8 mouse cellular contexts compared by ENCODE assay signal in the genomic region with DNA sequence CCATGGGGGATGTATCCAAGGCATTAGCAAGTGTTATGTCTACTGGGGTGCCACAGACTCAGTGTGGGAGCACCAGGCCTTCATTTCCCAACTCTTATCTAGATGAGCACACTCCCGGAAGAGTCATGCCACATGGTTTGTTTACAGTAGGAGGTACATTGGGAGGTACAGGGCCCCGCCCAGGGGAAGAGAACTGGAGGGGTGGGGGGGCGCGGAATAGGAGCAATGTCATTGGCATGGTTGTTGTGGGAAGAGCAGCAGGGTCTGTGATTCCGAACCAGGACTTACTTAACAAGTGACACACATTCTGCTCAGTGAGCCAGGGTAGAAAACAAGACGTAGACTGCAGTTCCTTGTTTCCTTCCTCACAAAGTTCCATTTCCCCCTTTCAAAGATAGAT.
DNase-seq lines count a peak whose midpoint lies in the region.

No protein-coding gene starts in this region.

- H3K27me3 ChIP-seq in megakaryocyte, embryonic 14.5 days (replicated peaks): no peaks in the 10 kb centered on the region
- no peaks in the 10 kb centered on the region for H3K27me3 ChIP-seq in limb, embryonic 10.5 days (ENCODE audit: low read depth, poor library complexity, severe bottlenecking)

- intact Hi-C loops in left cerebral cortex, postnatal 4 days (cut with DNase I): no loop called here
- intact Hi-C loops in heart, postnatal 36 days (cut with DNase I): loop anchor here (5.0 kb wide), 2 partner anchors 34 to 126 kb away; no protein-coding TSS in a partner anchor
- intact Hi-C loops in left cerebral cortex, postnatal 36 days (cut with DNase I): no loop called here

- H3K36me3 ChIP-seq in megakaryocyte, embryonic 14.5 days (replicated peaks; ENCODE audit: low read length): no peaks in the 10 kb centered on the region
- no peaks in the 10 kb centered on the region for H3K36me3 ChIP-seq in limb, embryonic 10.5 days

- no peak overlapping the region for H3K27ac ChIP-seq in limb, embryonic 10.5 days

- 87% methylated on average over 6 of the region's 6 CpGs for WGBS in limb, embryonic 10.5 days

- peak overlapping the region; percentile 81 for H3K4me3 ChIP-seq in megakaryocyte, embryonic 14.5 days (replicated peaks)
- no peak overlapping the region for H3K4me3 ChIP-seq in limb, embryonic 10.5 days

- H3K9me3 ChIP-seq in megakaryocyte, embryonic 14.5 days: no peaks in the 10 kb centered on the region
- no peaks in the 10 kb centered on the region for H3K9me3 ChIP-seq in limb, embryonic 10.5 days (replicated peaks)

- DNase-seq in left cerebral cortex, postnatal 4 days: peak; percentile 3
- DNase-seq in left cerebral cortex, adult 11 months (ENCODE audit: low spot score): no peak
- DNase-seq in heart, postnatal 36 days: peak; percentile 23 to 42
- peak; percentile 54 to 64 for DNase-seq in thymus, postnatal 36 days
- no peak for DNase-seq in layer of hippocampus, postnatal 36 days
- DNase-seq in left cerebral cortex, postnatal 36 days (ENCODE audit: low spot score in 2 of 2): no peak
- no peak for DNase-seq in limb, embryonic 10.5 days (ENCODE audit: low spot score)

- H3K4me1 ChIP-seq in megakaryocyte, embryonic 14.5 days: peaks cover 43% of the 10 kb centered on the region
- H3K4me1 ChIP-seq in limb, embryonic 10.5 days: no peaks in the 10 kb centered on the region

Comparison
In these comparisons a context has a peak if more than half of its experiments do, and no peak if none do; other contexts are left out.
1. DNase-seq: peak in left cerebral cortex, postnatal 4 days (single experiment), heart, postnatal 36 days (2 of 2) and thymus, postnatal 36 days (2 of 2); none in left cerebral cortex, adult 11 months (single experiment), layer of hippocampus, postnatal 36 days (0 of 2), left cerebral cortex, postnatal 36 days (0 of 2) and limb, embryonic 10.5 days (single experiment).